Mouse (Mus musculus): ENCODE measurements around the gene Prlhr.

The Prlhr gene

DNA sequence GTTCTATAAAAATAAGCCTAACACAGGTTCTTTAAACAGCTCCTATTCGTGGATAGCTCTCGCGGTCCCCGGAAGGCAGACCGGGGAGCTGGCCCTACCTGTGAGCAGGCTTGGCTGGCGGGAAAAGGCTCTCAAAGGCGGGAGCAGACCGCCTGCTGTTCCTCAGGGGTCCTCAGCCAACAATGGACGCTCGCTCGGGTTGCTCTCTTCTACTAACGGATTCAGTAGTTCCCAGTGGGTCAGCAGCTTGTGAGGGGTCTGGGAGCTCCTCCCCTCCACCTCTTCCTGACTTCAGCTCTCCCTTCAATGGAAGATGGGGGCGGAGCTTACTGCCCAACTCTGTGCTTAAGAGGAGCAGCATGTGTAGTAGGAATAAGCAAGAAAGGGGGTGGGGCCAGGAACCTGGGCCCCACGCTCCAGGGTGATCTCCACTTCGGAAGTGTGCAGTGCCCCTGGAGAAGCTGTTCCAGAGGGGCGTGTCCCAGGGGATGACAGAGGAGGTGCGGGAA lies at the start of gene Prlhr:
Gene Prlhr (minus strand): TSS at position 51 of the 509 bp plus-strand sequence.
- no peak for DNase-seq (ENCODE audit: low spot score in 2 of 2)

- DNase-seq (ENCODE audit: low spot score in 2 of 2) = no peak
Observed at GRCm38 (mm10) chr19:60515064-60515463, 47.0 kb upstream of the Prlhr start.

GRCm38 (mm10) chr19:60513431-60513830 lies 45.3 kb upstream of the Prlhr start:
- no peak for DNase-seq (ENCODE audit: low spot score in 2 of 2)

GRCm38 (mm10) chr19:60500209-60500608 lies 32.1 kb upstream of the Prlhr start:
- DNase-seq (ENCODE audit: low spot score in 2 of 2) = no peak

DNA sequence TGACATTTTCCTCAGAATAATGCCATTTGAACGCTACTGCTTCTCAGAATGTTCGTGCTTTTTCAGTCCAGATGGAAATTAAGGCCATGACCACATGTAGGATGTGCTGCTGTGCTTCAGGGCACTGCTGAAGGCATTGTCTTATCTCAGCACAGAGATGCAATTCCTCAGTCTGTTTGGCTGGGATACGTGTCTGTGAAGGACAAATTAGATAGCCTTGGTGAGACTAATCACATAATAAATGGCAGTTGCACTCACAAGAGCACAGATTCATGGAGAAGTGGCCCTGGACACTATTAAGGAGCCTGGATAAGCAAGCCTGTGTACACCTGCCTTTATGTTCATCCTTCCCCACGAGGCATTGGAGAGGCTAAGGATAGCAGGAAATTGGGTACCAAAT lies 29.1 kb upstream of the Prlhr start:
- DNase-seq (ENCODE audit: low spot score in 2 of 2) = no peak

DNA sequence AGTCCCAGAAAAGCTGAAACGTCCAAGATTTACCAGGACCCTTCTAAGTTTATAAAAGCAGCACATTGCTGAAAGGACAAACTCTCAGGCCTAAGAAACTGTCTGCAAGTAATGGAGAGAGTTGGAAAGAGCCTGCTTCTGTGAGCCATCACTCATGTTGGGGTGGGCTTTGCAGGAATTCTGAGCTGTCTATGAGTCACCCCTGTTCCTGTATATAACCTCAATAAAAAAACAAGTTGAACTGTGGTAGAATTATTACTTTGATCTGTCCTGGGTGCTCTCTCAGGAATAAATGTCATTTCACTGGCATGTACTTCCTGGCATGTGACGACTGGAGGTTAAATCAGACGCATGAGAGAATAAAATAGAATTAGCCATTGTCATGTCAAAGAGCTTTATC lies 27.7 kb upstream of the Prlhr start:
- DNase-seq (ENCODE audit: low spot score in 2 of 2) = no peak

- DNase-seq (ENCODE audit: low spot score in 2 of 2) = no peak
Observed at GRCm38 (mm10) chr19:60489566-60489965, 21.5 kb upstream of the Prlhr start.

DNA sequence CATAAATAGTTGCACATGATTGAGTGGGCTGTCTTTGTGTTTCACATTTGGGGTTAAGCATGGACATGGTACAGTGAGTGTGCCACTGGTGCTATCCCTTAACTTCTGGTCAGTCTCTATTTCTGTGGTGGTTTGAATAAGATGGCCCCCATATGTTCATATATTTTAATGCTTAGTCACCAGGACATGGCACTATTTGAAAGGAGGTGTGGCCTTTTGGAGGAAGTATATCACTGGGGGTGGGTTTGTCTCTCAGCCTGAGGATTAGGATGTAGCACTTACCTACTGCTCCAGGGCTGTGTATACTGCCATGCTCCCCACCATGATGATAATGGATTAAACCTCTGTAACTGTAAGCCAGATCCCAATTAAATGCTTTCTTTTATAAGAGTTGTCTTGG lies 17.2 kb upstream of the Prlhr start:
- DNase-seq (ENCODE audit: low spot score in 2 of 2) = no peak

DNA sequence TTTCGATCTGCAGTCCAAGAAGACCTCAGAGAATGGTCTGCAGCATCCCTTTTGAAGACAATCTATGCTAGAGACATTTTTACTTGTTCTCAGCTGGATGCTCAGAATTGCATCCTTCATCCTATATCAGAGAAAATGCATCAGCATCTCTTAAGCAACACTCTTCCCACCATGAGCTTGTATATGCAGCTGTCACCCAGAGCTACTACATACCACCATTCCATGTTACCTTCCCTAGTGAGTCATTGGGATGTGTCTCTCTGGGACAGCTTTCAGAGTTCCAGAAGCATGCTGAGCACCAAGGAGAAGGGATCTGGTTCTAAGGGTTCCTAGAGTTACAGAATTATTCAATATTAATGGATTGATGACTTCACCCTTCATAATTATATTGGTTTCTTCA lies 10.8 kb upstream of the Prlhr start:
- DNase-seq (ENCODE audit: low spot score in 2 of 2) = no peak

DNA sequence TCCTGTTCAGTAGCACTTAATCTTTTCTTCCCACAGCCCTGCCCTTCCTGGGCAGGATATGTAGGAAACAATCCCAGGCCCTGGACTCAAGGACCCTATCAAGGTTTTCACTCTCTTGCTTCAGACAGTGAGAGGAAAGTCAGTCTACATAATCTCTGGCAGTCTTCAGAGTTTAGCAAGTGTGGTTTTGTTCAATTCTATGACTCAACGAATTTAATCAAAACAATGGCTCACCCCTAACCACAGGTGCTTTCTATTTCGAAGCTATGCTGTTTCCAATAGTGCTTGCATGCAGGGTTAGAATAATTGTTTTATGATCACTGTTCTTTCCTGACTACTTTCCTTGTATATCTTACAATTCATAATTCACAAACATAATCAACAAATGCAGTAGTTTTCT lies 9.7 kb upstream of the Prlhr start:
- DNase-seq (ENCODE audit: low spot score in 2 of 2) = no peak

DNA sequence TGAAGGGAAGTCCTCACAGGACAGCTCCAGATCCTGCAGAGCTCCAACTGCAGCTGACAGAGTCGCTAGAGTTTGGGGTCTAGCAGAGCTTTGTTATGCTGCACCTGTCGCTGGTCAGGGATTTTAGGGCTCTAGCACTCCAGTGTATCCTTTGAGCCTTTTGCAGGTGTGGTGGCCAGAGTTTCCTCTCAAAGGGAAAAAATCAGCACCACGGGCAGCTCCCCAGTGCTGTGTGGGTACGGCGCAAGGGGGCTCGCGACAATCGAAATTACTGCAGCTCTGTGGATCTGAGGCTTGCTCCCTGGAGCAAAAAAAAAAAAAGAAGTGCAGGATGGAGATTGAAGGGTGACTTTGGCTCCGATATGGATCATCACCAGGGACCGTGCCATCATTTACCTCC lies 742 bp upstream of the Prlhr start:
- DNase-seq (ENCODE audit: low spot score in 2 of 2) = peak in 1 of 2 experiments; percentile 15

- DNase-seq (ENCODE audit: low spot score in 2 of 2) = no peak
Observed at GRCm38 (mm10) chr19:60467588-60468007, 506 bp downstream of the Prlhr start.

GRCm38 (mm10) chr19:60466953-60467570 lies 1.0 kb downstream of the Prlhr start:
- DNase-seq (ENCODE audit: low spot score in 2 of 2) = peak; percentile 8 to 59

GRCm38 (mm10) chr19:60465726-60466125 lies 2.4 kb downstream of the Prlhr start:
- no peak for DNase-seq (ENCODE audit: low spot score in 2 of 2)

- no peak for DNase-seq (ENCODE audit: low spot score in 2 of 2)
Observed at GRCm38 (mm10) chr19:60463896-60464295, 4.2 kb downstream of the Prlhr start.

- no peak for DNase-seq (ENCODE audit: low spot score in 2 of 2)
Observed at GRCm38 (mm10) chr19:60463440-60463839, 4.7 kb downstream of the Prlhr start.

DNA sequence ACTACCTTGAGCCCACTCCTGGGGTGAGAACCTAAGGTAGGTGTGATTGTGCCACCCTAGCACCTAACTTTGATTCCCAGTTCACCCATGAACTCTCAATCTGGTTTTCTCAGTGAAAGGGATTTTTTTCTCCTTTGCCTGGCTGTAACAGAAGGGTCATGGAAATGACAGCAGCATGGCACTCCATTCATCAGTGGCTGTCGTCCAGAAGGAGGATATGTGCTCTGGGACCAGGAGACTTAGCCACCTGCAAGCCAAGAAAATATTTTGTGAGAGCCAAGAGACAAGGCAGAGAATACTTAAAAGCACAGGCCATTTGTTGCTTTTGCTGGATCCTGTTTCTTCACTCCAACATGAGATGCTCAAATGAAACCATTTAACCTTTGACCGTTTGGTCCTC lies 6.6 kb downstream of the Prlhr start:
- no peak for DNase-seq (ENCODE audit: low spot score in 2 of 2)

- no peak for DNase-seq (ENCODE audit: low spot score in 2 of 2)
Observed at GRCm38 (mm10) chr19:60459680-60460079, 8.4 kb downstream of the Prlhr start.

- DNase-seq (ENCODE audit: low spot score in 2 of 2) = no peak
Observed at GRCm38 (mm10) chr19:60459071-60459470, 9.0 kb downstream of the Prlhr start.

GRCm38 (mm10) chr19:60455791-60456190 lies 12.3 kb downstream of the Prlhr start:
- no peak for DNase-seq (ENCODE audit: low spot score in 2 of 2)

DNA sequence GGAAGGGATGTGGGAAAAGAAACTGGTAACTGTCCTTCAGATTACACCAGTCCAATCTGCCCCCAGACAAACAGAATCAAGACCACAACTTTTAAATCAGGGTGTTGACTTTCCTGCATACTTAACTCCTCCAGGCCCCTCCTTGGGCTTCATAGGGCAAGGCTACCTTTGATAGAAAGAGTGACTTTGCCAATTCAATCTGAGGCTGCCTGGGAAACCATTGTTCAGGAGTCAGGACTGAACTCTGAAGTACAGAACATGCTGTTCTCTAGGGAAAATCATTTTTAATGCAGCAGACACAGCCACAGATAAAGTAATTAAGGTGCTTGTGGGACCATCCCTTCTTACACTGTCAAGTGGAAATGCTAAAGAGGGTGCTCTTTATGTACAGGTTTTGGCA lies 27.6 kb downstream of the Prlhr start:
- no peak for DNase-seq (ENCODE audit: low spot score in 2 of 2)

DNA sequence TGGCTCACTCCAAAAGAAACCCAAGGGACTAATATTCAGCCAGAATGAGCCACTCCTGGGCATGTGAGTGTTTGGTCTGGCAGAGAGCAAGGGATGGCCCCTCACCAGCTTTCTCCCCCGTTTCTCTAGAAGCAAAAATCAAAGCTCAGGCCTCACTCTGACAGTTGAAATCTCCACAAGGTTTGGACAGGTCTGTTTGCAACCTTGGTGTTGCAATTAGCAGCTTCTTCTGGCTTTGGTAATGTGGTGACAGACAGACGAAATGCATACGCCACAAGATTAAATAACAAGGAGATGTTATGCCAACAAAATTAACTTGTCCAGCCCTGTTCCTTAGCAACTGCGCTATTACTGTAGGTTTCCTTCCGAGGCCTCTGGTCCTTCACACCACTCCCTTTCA lies 28.0 kb downstream of the Prlhr start:
- no peak for DNase-seq (ENCODE audit: low spot score in 2 of 2)

- DNase-seq (ENCODE audit: low spot score in 2 of 2) = peak in 1 of 2 experiments; percentile 4
Observed at GRCm38 (mm10) chr19:60437566-60438241, 30.4 kb downstream of the Prlhr start.

Data from thymus, postnatal 10 days (tissue).